Mouse (Mus musculus): Measurements from ENCODE around the gene Plekha4. TPM values are rescaled to one million over a fixed set of nuclear protein-coding genes. Genes with fewer than 3 reads are reported as not detected.
"Not testable (repeated sequence)": the region's sequence is repeated elsewhere in the genome, so short reads cannot be mapped to it uniquely, and the experiment has no call there.

Plekha4 gene
- polyA plus RNA-seq, 1 experiment from 2014 or later, result 0.66 TPM

DNA sequence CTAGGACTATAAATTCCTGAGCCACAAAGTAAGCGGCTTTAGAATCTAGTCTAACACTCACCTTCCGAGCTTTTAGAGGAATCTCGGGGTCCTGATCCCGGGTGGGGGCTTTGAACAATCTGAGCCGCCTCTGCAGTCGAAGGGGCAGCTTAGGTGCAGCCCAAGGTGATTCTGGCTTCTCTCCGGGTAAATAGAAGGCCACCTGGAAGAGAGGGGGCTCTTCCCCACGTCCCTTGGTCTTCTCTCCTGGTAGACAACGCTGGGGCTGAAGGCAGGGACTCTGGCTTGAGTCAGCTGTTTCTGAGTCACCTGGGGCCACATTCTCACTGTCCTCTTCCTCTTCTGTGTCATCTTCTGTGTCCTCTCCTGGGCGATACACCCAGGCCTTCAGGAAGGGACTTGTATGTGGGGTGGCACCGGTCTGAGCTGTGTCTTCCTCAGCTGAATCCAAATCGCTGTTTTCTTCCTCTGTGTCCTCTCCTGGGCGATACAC lies 2.4 kb upstream of the Plekha4 start:
- ATAC-seq (ENCODE audit: insufficient read depth), result no peak
- 50% methylated on average over 13 of the region's 13 CpGs for WGBS (ENCODE audit: insufficient replicate concordance)
- Histone ChIP-seq H3K4me1 (replicated peaks) (peaks cover 61% of the 10 kb centered on the region), H3K9ac (peak overlapping the region; percentile 99), H3K36me3 (replicated peaks) (peaks cover 45% of the 10 kb centered on the region), H3K27ac (replicated peaks) (peak overlapping the region; percentile 100), H3K4me3 (replicated peaks) (peak overlapping the region; percentile 88), H3K4me2 (peak overlapping the region; percentile 77), H3K9me3 (replicated peaks) (no peaks in the 10 kb centered on the region), H3K27me3 (no peaks in the 10 kb centered on the region)

DNA sequence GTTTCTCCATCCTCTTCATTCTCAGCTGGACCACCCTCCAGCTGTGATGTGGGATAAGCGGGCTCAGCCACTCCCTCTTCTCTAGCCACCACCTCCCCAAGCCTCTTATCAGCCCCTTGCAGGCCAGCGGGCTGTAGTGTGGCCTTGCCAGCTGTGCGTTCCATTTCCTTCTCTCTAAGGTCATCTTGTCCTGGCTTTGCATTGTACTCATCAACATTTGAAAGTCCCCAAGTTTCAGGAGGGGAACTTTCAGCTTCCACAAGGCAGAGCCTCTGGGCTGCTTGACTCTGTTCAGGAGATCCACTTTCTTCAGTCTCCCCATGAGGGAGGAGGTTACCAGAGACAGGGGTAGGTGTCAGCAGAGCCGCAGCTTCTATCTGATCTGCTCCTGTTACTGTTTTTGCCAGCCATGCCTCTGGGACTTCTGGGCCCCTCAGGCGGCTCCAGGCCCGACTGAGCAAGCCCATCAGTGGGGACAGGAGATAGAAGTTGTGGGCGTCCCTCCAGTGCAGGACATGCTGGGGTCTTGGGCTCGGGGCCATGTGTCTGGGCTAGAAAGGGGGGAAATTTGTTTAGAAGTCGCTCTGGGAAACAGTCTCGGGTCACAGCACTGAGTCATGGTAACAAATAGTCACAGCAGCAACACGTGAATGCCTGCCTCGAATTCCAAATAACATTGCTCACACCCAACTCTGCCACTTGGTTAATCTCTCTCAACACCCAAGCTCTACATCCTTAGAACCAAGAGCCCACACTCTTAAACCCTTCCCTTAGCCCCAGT lies 1.1 kb upstream of the Plekha4 start:
- H3K9ac ChIP-seq, result peak overlapping the region; percentile 99
- H3K4me3 ChIP-seq (replicated peaks), result peak overlapping the region; percentile 88
- no peaks in the 10 kb centered on the region for H3K9me3 ChIP-seq (replicated peaks)
- H3K27ac ChIP-seq (replicated peaks), result peak overlapping the region; percentile 100
- H3K4me2 ChIP-seq, result peak overlapping the region; percentile 77
- peaks cover 60% of the 10 kb centered on the region for H3K4me1 ChIP-seq (replicated peaks)
- peaks cover 45% of the 10 kb centered on the region for H3K36me3 ChIP-seq (replicated peaks)
- 2% methylated on average over 12 of the region's 12 CpGs for WGBS (ENCODE audit: insufficient replicate concordance)
- ATAC-seq (ENCODE audit: insufficient read depth), result peak; percentile 87
- peaks cover 2% of the 10 kb centered on the region; the same call in 1 of the 2 replicates for H3K27me3 ChIP-seq

DNA sequence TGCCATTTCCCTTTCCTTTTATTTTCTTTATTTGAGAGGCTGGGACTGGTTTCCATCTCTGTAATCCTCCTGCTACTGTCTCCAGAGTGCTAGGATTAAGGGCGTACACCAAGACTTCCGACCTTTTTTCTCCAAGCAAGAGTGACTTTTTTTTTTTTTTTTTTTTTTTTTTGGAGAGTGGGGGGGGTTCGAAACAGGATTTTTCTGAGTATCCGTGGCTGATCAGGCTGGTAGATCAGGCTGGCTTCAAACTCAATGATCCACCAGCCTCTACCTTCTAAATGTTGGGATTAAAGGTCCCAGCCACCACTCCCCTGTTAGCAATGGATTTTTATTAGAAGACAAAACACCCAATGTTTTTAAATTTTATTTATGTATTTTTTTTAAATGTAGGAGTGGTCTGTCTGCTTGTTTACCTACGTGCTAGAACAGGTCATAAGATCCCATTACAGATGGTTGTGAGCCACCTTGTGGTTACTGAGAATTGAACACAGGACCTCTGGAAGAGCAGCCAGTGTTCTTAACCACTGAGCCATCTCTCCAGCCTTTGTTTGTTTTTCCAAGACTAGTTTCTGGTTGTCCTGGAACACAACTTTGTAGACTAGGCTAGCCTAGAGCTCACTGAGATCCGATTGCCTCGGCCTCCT lies 467 bp downstream of the Plekha4 start:
- Histone ChIP-seq H3K9me3 (replicated peaks) (no peaks in the 10 kb centered on the region), H3K36me3 (replicated peaks) (peaks cover 33% of the 10 kb centered on the region), H3K27ac (replicated peaks) (peak overlapping the region; percentile 100), H3K4me3 (replicated peaks) (peak overlapping the region; percentile 88), H3K9ac (peak overlapping the region; percentile 69), H3K4me2 (peak overlapping the region; percentile 77), H3K27me3 (peaks cover 16% of the 10 kb centered on the region), H3K4me1 (replicated peaks) (peaks cover 54% of the 10 kb centered on the region)
- 13% methylated on average over 7 of the region's 7 CpGs for WGBS (ENCODE audit: insufficient replicate concordance)
- no peak for ATAC-seq (ENCODE audit: insufficient read depth)

GRCm38 (mm10) chr7:45527169-45527568 lies 1.0 kb downstream of the Plekha4 start:
- not testable (repeated sequence) for H3K9me3 ChIP-seq (replicated peaks); ATAC-seq (ENCODE audit: insufficient read depth)
- Histone ChIP-seq H3K27me3 (peaks cover 17% of the 10 kb centered on the region), H3K4me1 (replicated peaks) (peaks cover 52% of the 10 kb centered on the region), H3K36me3 (replicated peaks) (peaks cover 27% of the 10 kb centered on the region), H3K9ac (peak overlapping the region; percentile 69), H3K27ac (replicated peaks) (peak overlapping the region; percentile 100), H3K4me3 (replicated peaks) (peak overlapping the region; percentile 88), H3K4me2 (peak overlapping the region; percentile 77)
- 62% methylated on average over 6 of the region's 6 CpGs for WGBS (ENCODE audit: insufficient replicate concordance)

- Histone ChIP-seq H3K36me3 (replicated peaks) (peaks cover 5% of the 10 kb centered on the region), H3K4me3 (replicated peaks) (no peak overlapping the region), H3K9ac (no peak overlapping the region), H3K4me1 (replicated peaks) (peaks cover 40% of the 10 kb centered on the region), H3K9me3 (replicated peaks) (no peaks in the 10 kb centered on the region), H3K4me2 (peak overlapping the region; percentile 2; the same call in 1 of the 2 replicates), H3K27ac (replicated peaks) (no peak overlapping the region), H3K27me3 (peaks cover 17% of the 10 kb centered on the region)
- ATAC-seq (ENCODE audit: insufficient read depth), result no peak
- WGBS (ENCODE audit: insufficient replicate concordance), result 6% methylated on average over 6 of the region's 6 CpGs
Observed at GRCm38 (mm10) chr7:45529461-45529860, 3.3 kb downstream of the Plekha4 start.

DNA sequence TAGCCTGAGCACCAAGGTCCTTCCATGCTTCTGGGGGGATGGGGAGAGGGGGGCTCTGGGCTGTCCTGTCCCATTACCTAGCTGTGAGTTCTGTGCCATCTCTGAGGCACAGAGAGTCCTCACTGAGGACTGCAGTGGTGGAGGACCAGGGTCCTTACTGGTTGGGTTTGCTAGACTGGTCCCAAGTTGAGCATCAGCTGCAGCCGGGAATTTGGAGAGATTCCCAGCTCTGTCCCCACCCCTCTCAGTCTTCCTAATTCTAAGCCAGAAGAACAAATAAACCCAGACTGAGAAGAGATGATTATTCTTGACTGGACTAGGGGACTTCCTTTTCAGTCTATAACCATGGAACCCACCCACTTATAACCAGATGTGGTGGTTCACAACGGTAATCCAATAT lies 4.5 kb downstream of the Plekha4 start:
- WGBS (ENCODE audit: insufficient replicate concordance), result 60% methylated on average over 2 of the region's 2 CpGs
- peaks cover 17% of the 10 kb centered on the region for H3K27me3 ChIP-seq
- ATAC-seq (ENCODE audit: insufficient read depth), result no peak
- no peak overlapping the region for H3K9ac ChIP-seq
- H3K4me1 ChIP-seq (replicated peaks), result peaks cover 31% of the 10 kb centered on the region
- no peak overlapping the region for H3K27ac ChIP-seq (replicated peaks)
- no peak overlapping the region for H3K4me2 ChIP-seq
- no peaks in the 10 kb centered on the region for H3K36me3 ChIP-seq (replicated peaks)
- no peaks in the 10 kb centered on the region for H3K9me3 ChIP-seq (replicated peaks)
- H3K4me3 ChIP-seq (replicated peaks), result no peak overlapping the region

- Histone ChIP-seq H3K27me3 (peaks cover 33% of the 10 kb centered on the region), H3K27ac (replicated peaks) (no peak overlapping the region), H3K9me3 (replicated peaks) (no peaks in the 10 kb centered on the region), H3K4me1 (replicated peaks) (0 out of 2 replicates have a peak, but pooled peaks cover 4% of the 10 kb centered on the region), H3K36me3 (replicated peaks) (no peaks in the 10 kb centered on the region), H3K4me2 (no peak overlapping the region), H3K9ac (no peak overlapping the region), H3K4me3 (replicated peaks) (no peak overlapping the region)
- ATAC-seq (ENCODE audit: insufficient read depth), result no peak
- WGBS (ENCODE audit: insufficient replicate concordance), result 59% methylated on average over 1 of the region's 1 CpGs
Observed at GRCm38 (mm10) chr7:45535676-45536075, 9.5 kb downstream of the Plekha4 start.

DNA sequence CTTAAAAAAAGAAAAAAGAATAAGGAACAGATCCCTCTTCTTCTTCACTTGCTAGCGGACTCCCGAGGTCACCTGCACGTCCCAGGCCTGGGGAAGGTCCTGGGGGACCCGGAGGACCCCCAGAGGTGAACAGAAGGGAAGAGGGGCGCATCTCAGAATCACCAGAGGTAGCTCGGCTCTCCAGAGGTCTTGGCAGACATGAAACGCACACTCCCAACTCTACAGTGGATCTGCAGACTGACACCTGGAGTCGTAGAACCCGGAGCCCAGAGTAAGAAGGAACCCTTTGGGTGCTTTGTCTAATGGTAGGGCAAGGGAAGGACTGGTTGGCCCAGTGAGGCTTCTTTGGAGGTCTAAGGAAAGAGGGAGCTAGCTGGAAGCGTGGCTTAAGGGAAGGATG lies 11.5 kb downstream of the Plekha4 start:
- H3K36me3 ChIP-seq (replicated peaks), result no peaks in the 10 kb centered on the region
- no peak for ATAC-seq (ENCODE audit: insufficient read depth)
- peaks cover 24% of the 10 kb centered on the region for H3K27me3 ChIP-seq
- 0 out of 2 replicates have a peak, but pooled peaks cover 4% of the 10 kb centered on the region for H3K4me1 ChIP-seq (replicated peaks)
- no peak overlapping the region for H3K9ac ChIP-seq
- H3K4me3 ChIP-seq (replicated peaks), result no peak overlapping the region
- WGBS (ENCODE audit: insufficient replicate concordance), result 74% methylated on average over 10 of the region's 10 CpGs
- no peak overlapping the region for H3K27ac ChIP-seq (replicated peaks)
- H3K9me3 ChIP-seq (replicated peaks), result no peaks in the 10 kb centered on the region
- H3K4me2 ChIP-seq, result peak overlapping the region; percentile 67

GRCm38 (mm10) chr7:45538163-45539041 lies 12.3 kb downstream of the Plekha4 start:
- Histone ChIP-seq H3K4me1 (replicated peaks) (0 out of 2 replicates have a peak, but pooled peaks cover 4% of the 10 kb centered on the region), H3K4me2 (peak overlapping the region; percentile 67), H3K27ac (replicated peaks) (no peak overlapping the region), H3K9ac (no peak overlapping the region; the same call in 1 of the 2 replicates), H3K9me3 (replicated peaks) (no peaks in the 10 kb centered on the region), H3K4me3 (replicated peaks) (peak overlapping the region; percentile 34), H3K36me3 (replicated peaks) (no peaks in the 10 kb centered on the region), H3K27me3 (peaks cover 24% of the 10 kb centered on the region)
- WGBS (ENCODE audit: insufficient replicate concordance), result 10% methylated on average over 29 of the region's 29 CpGs
- peak; percentile 45; the same call in 1 of the 2 replicates for ATAC-seq (ENCODE audit: insufficient read depth)

- Histone ChIP-seq H3K4me2 (no peak overlapping the region), H3K9ac (no peak overlapping the region), H3K27ac (replicated peaks) (no peak overlapping the region), H3K4me3 (replicated peaks) (no peak overlapping the region), H3K4me1 (replicated peaks) (0 out of 2 replicates have a peak, but pooled peaks cover 4% of the 10 kb centered on the region), H3K27me3 (peaks cover 24% of the 10 kb centered on the region), H3K36me3 (replicated peaks) (no peaks in the 10 kb centered on the region), H3K9me3 (replicated peaks) (no peaks in the 10 kb centered on the region)
- WGBS (ENCODE audit: insufficient replicate concordance), result 62% methylated on average over 3 of the region's 3 CpGs
- no peak for ATAC-seq (ENCODE audit: insufficient read depth)
Observed at GRCm38 (mm10) chr7:45539095-45539494, 13.0 kb downstream of the Plekha4 start.

Data from liver, embryonic 15.5 days (tissue).